Mouse (Mus musculus): Measurements from ENCODE around the gene Hddc3. TPM values are rescaled to one million over a fixed set of nuclear protein-coding genes. Genes with fewer than 3 reads are reported as not detected.
"Not testable (repeated sequence)": the region's sequence is repeated elsewhere in the genome, so short reads cannot be mapped to it uniquely, and the experiment has no call there.

Gene Hddc3
- polyA plus RNA-seq, 1 experiment from 2014 or later = 14.7 TPM

DNA sequence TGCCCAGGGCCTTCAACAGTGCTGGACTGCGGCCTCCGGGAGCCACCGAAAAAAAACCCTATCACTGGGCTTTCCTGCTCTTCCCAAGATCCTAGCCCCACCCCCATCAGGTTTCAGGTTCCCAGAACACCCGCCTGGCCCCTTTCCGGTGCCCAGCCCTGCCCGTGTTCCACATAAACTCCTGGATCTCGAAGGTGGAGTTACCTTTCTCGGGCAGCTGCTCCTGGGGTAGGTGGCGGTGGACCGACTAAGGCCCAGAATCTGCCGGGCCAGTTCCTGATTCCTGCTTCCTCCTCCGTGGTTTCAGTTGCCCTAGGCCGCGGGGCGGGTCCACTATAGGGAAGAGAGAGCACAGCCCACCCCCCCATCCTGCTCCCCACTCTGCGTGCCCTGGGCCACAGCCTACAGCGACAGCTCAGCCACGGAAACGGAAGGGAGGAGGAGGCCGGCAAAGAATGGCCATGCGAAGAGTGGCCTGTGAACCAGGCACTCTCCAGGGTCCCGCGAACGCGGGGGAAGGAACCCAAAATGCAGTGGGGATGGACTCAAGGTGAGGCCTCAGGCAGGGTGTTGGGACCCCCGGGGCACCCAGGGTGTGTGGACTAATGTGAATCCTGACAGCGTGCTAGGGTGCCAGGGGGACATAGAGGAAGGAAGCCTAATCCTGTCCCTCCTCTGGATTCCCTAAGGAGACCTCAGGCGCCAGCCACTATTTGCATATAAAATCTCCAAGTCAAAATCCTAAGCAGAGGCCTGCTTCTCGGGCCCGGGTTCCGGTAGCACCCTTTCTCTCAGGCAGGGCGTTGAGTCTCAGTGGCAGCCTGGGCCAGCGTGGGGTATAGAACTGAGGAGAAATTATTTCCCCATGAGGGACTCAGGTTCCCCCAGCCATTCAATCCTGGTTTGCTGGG is 45.0 kb downstream of the Hddc3 start, which contains the start of gene Fes:
Fes (minus strand) TSS at position 314 of the 911 bp plus-strand sequence.
- Histone ChIP-seq H3K4me1 (replicated peaks) (peaks cover 13% of the 10 kb centered on the region), H3K9me3 (no peaks in the 10 kb centered on the region), H3K27ac (peak within 1 kb of the TSS; percentile 51), H3K27me3 (replicated peaks) (no peaks in the 10 kb centered on the region), H3K4me2 (replicated peaks) (peak within 1 kb of the TSS; percentile 57), H3K36me3 (peaks cover 21% of the 10 kb centered on the region), H3K9ac (peak within 1 kb of the TSS; percentile 42), H3K4me3 (replicated peaks) (peak within 1 kb of the TSS; percentile 29)
- WGBS = 22% methylated on average over 33 of the region's 33 CpGs
- ATAC-seq = peak; percentile 54

DNA sequence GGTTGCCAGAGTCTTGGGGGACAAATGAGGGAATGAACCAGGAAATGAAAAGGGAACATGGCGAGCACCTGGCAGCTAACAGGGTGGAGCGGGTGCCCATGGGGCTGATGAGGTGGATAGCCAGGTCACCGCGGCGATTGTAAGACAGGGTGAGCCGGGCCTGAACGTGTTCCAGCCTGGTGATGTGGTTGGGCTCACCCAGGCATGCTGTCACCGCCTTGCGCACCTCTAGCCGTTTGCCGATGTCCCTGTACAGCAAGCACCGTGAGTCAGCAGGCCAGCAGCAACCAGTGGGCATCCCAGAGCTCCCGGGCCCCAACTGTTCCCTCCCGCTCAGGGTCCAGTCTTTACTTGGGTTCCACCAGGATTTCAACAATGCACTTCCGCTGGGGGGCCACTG is 49.2 kb downstream of the Hddc3 start:
- H3K4me2 ChIP-seq (replicated peaks) = no peak overlapping the region
- H3K27ac ChIP-seq = no peak overlapping the region
- 92% methylated on average over 15 of the region's 15 CpGs for WGBS
- H3K4me1 ChIP-seq (replicated peaks) = peaks cover 6% of the 10 kb centered on the region; the same call in 1 of the 2 replicates
- no peaks in the 10 kb centered on the region for H3K27me3 ChIP-seq (replicated peaks)
- no peak overlapping the region for H3K9ac ChIP-seq
- H3K9me3 ChIP-seq = no peaks in the 10 kb centered on the region
- no peak for ATAC-seq
- no peak overlapping the region for H3K4me3 ChIP-seq (replicated peaks)
- H3K36me3 ChIP-seq = peaks cover 37% of the 10 kb centered on the region

DNA sequence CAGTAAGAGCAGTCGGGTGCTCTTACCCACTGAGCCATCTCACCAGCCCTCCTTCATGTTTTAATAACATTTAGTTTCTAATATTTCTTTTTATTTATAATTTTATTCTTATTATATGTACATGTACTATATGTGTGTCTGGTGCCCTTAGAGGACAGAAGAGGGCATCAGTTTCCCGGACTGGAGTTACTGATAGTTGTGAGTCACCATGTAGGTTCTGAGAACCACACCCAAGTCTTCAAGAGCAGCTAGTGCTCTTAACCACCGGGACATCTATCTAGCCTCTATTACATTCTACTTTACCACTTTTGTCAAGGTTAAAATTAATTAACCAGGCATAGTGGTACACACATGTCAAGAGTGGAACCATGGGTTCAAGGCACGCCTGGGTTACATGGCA is 51.7 kb downstream of the Hddc3 start:
- no peaks in the 10 kb centered on the region for H3K27me3 ChIP-seq (replicated peaks)
- H3K4me1 ChIP-seq (replicated peaks) = no peaks in the 10 kb centered on the region
- no peak overlapping the region for H3K4me2 ChIP-seq (replicated peaks)
- H3K27ac ChIP-seq = no peak overlapping the region
- no peak overlapping the region for H3K9ac ChIP-seq
- peaks cover 45% of the 10 kb centered on the region for H3K36me3 ChIP-seq
- H3K9me3 ChIP-seq = no peaks in the 10 kb centered on the region
- no peak overlapping the region for H3K4me3 ChIP-seq (replicated peaks)
- ATAC-seq = no peak
- WGBS = 89% methylated on average over 4 of the region's 4 CpGs

DNA sequence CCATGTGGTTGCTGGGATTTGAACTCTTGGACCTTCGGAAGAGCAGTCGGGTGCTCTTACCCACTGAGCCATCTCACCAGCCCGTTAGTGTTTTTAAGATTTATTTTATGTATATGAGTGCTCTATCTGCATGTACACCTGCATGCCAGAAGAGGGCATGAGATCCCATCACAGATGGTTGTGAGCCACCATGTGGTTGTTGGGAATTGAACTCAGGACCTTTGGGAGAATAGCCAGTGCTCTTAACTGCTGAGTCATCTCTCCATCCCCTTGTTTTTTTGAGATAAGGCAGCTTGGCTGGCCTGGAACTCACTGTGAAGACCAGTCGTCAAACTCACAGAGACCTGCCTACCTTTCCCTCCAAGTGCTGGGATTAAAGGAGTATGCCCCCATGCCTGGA is 53.5 kb downstream of the Hddc3 start:
- WGBS = 84% methylated on average over 4 of the region's 4 CpGs

GRCm38 (mm10) chr7:80397986-80398385 is 55.1 kb downstream of the Hddc3 start:
- Histone ChIP-seq H3K4me3 (replicated peaks) (no peak overlapping the region), H3K27me3 (replicated peaks) (no peaks in the 10 kb centered on the region), H3K4me2 (replicated peaks) (no peak overlapping the region), H3K27ac (no peak overlapping the region), H3K36me3 (peaks cover 23% of the 10 kb centered on the region), H3K9me3 (no peaks in the 10 kb centered on the region), H3K4me1 (replicated peaks) (peaks cover 21% of the 10 kb centered on the region), H3K9ac (no peak overlapping the region)
- no peak for ATAC-seq
- WGBS = 93% methylated on average over 9 of the region's 9 CpGs

More for the DNA sequence above, 53.5 kb downstream of the Hddc3 start:
- H3K27me3 ChIP-seq (replicated peaks); H3K27ac ChIP-seq; H3K9me3 ChIP-seq; H3K9ac ChIP-seq; H3K4me2 ChIP-seq (replicated peaks); H3K4me3 ChIP-seq (replicated peaks); ATAC-seq: not testable (repeated sequence)
- peaks cover 34% of the 10 kb centered on the region for H3K36me3 ChIP-seq
- peaks cover 18% of the 10 kb centered on the region for H3K4me1 ChIP-seq (replicated peaks)

DNA sequence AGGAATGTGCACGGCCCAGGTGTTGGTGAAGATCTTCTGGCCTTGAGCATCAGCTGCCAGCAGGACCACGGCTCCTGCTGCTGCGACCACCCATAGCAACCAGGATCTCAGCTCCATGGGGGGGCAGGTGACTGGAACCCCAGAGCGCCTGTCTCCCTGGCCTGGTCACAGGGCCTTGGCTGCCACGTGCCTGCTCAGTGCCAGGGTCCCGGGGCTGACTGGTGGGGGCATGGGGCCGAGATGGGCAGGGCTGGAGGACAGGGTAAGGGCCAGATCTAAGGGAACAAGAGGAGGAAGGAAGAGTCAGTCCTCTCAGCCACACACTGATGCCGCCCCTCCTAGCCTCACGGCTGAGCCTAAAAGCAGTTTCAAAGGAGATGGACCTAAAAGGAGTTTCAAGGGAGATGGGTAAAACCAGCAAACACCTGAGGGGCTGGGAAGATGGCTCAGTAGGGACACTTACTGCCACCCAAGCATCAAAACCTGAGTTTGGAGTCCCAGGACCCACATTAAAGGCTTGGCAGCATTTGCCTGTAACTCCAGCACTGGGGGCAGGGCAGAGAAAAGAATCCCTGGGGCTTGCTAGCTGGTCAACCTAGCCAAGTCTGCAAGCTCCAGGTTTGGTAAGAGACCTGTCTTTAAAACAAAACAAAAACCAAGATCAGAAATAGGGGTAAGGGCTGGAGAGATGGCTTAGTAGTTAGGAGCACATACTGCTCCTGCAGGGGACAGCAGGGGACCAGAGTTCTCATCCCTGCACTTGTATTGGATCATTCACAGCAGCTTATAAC is 55.9 kb downstream of the Hddc3 start:
- H3K4me3 ChIP-seq (replicated peaks) = no peak overlapping the region
- peaks cover 24% of the 10 kb centered on the region for H3K4me1 ChIP-seq (replicated peaks)
- no peaks in the 10 kb centered on the region for H3K9me3 ChIP-seq
- H3K36me3 ChIP-seq = peaks cover 19% of the 10 kb centered on the region
- no peaks in the 10 kb centered on the region for H3K27me3 ChIP-seq (replicated peaks)
- no peak overlapping the region for H3K27ac ChIP-seq
- ATAC-seq = no peak
- H3K9ac ChIP-seq = no peak overlapping the region
- H3K4me2 ChIP-seq (replicated peaks) = no peak overlapping the region
- WGBS = 74% methylated on average over 9 of the region's 9 CpGs

DNA sequence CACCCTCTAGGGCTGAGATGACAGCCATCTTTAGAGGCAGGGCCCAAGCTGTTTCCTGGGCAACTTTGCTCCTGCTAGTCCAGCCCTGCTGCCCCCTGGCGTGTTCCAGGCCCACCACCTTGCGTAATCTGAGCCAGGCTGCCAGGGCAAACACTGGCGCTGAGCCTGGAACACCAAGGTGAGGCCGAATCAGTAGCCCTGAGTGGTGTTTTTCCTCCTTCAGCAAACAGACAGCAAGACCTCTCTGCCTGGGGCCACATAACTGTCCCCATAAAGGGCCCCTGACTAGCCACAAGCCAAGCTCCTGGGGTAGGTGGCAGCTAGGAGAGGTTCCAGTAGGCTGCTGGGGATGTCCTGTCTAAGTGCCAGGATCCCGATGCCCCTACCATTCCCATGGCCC is 57.2 kb downstream of the Hddc3 start:
- ATAC-seq = no peak
- WGBS = 55% methylated on average over 5 of the region's 5 CpGs
- no peak overlapping the region for H3K4me3 ChIP-seq (replicated peaks)
- peaks cover 24% of the 10 kb centered on the region for H3K4me1 ChIP-seq (replicated peaks)
- peaks cover 18% of the 10 kb centered on the region for H3K36me3 ChIP-seq
- no peaks in the 10 kb centered on the region for H3K27me3 ChIP-seq (replicated peaks)
- H3K27ac ChIP-seq = peak overlapping the region; percentile 1; the same call in 1 of the 2 replicates
- H3K4me2 ChIP-seq (replicated peaks) = peak overlapping the region; percentile 79
- H3K9me3 ChIP-seq = no peaks in the 10 kb centered on the region
- no peak overlapping the region for H3K9ac ChIP-seq

Other genes with a start within 250 kb of the Hddc3 start
- 520 and 568 TPM in 2 replicates for gene Idh2, start 227.7 kb upstream of the Hddc3 start, polyA plus RNA-seq (2015; fragmentation: Nextera tagmentation; extraction: Ambion mirVana)
- 16.8 and 16.9 TPM in 2 replicates for gene Sema4b, start 156.3 kb upstream of the Hddc3 start, polyA plus RNA-seq (2015; fragmentation: Nextera tagmentation; extraction: Ambion mirVana)
- 199 and 237 TPM in 2 replicates for gene Cib1, start 110.3 kb upstream of the Hddc3 start, polyA plus RNA-seq (2015; fragmentation: Nextera tagmentation; extraction: Ambion mirVana)
- 6.5 and 6.6 TPM in 2 replicates for gene Gdpgp1, start 110.2 kb upstream of the Hddc3 start, polyA plus RNA-seq (2015; fragmentation: Nextera tagmentation; extraction: Ambion mirVana)
- 0.96 and 1.3 TPM in 2 replicates for gene Ttll13, start 96.7 kb upstream of the Hddc3 start, polyA plus RNA-seq (2015; fragmentation: Nextera tagmentation; extraction: Ambion mirVana)
- gene Ngrn, start 81.9 kb upstream of the Hddc3 start, polyA plus RNA-seq (2015; fragmentation: Nextera tagmentation; extraction: Ambion mirVana) = 51.3 and 52.8 TPM in 2 replicates
- gene Vps33b, start 73.5 kb upstream of the Hddc3 start, polyA plus RNA-seq (2015; fragmentation: Nextera tagmentation; extraction: Ambion mirVana) = 12.7 and 14.8 TPM in 2 replicates
- gene Prc1, start 48.7 kb upstream of the Hddc3 start, polyA plus RNA-seq (2015; fragmentation: Nextera tagmentation; extraction: Ambion mirVana) = 118 and 121 TPM in 2 replicates
- 9.3 and 10.7 TPM in 2 replicates for gene Rccd1, start 18.6 kb upstream of the Hddc3 start, polyA plus RNA-seq (2015; fragmentation: Nextera tagmentation; extraction: Ambion mirVana)
- gene Unc45a, start 2.1 kb upstream of the Hddc3 start, polyA plus RNA-seq (2015; fragmentation: Nextera tagmentation; extraction: Ambion mirVana) = 37.0 and 37.6 TPM in 2 replicates
- 13.1 and 14.7 TPM in 2 replicates for gene Man2a2, start 28.3 kb downstream of the Hddc3 start, polyA plus RNA-seq (2015; fragmentation: Nextera tagmentation; extraction: Ambion mirVana)
- 11.2 and 11.5 TPM in 2 replicates for gene Fes, start 44.8 kb downstream of the Hddc3 start, polyA plus RNA-seq (2015; fragmentation: Nextera tagmentation; extraction: Ambion mirVana)
- gene Furin, start 62.3 kb downstream of the Hddc3 start, polyA plus RNA-seq (2015; fragmentation: Nextera tagmentation; extraction: Ambion mirVana) = 9.3 and 10.7 TPM in 2 replicates
- 16.8 and 17.4 TPM in 2 replicates for gene Blm, start 192.0 kb downstream of the Hddc3 start, polyA plus RNA-seq (2015; fragmentation: Nextera tagmentation; extraction: Ambion mirVana)

Measured in intestine, embryonic 15.5 days (tissue).